Mouse (Mus musculus) ES-Bruce4 (cell line): Measurements from ENCODE around the gene Art3. TPM values are rescaled to one million over a fixed set of nuclear protein-coding genes. Genes with fewer than 3 reads are reported as not detected.

Experiments
- H3K27ac ChIP-seq: 2 replicates; pipeline ENCODE4 v1.5.1; 2012; ENCODE audit warnings: low read length, inconsistent platforms; ENCODE audit not compliant: insufficient read depth
- H3K27me3 ChIP-seq: 2 replicates; pipeline ENCODE4 v1.6.1; 2012; ENCODE audit warnings: mild to moderate bottlenecking, low read length, inconsistent platforms; ENCODE audit not compliant: control insufficient read depth, poor library complexity, insufficient read depth, severe bottlenecking
- H3K36me3 ChIP-seq: 2 replicates; pipeline ENCODE4 v1.6.1; 2012; ENCODE audit warnings: inconsistent platforms, mild to moderate bottlenecking, low read length, moderate library complexity; ENCODE audit not compliant: control insufficient read depth, poor library complexity, insufficient read depth, severe bottlenecking
- H3K4me1 ChIP-seq: one replicate; pipeline ENCODE4 v1.8.1; 2011; ENCODE audit warnings: low read length; ENCODE audit not compliant: control insufficient read depth, insufficient read depth
- H3K4me3 ChIP-seq: 2 replicates; pipeline ENCODE4 v1.5.1; 2011; ENCODE audit warnings: low read depth, mild to moderate bottlenecking, low read length
- H3K9ac ChIP-seq: 2 replicates; pipeline ENCODE4 v1.6.1; 2012; ENCODE audit warnings: low read depth, mild to moderate bottlenecking, inconsistent platforms; ENCODE audit not compliant: poor library complexity, severe bottlenecking
- H3K9me3 ChIP-seq: replicated peaks from 2 replicates; pipeline ENCODE4 v1.6.1; 2012; ENCODE audit warnings: mild to moderate bottlenecking, low read length, inconsistent platforms; ENCODE audit not compliant: control insufficient read depth, poor library complexity, insufficient read depth, severe bottlenecking
- CTCF ChIP-seq: IDR thresholded peaks from one replicate; pipeline ENCODE4 v1.8.1; 2011; ENCODE audit warnings: low read depth, low read length
- EP300 ChIP-seq: IDR thresholded peaks from 2 replicates; pipeline ENCODE4 v1.6.1; 2011; ENCODE audit warnings: low read depth, low read length; ENCODE audit not compliant: insufficient read depth
- POLR2A ChIP-seq: IDR thresholded peaks from one replicate; pipeline ENCODE4 v1.8.1; 2011; ENCODE audit warnings: low read length; ENCODE audit not compliant: insufficient read depth
- polyA plus RNA-seq: library from polyadenylated mRNA; stranded (reverse); fragments of >200 nt; gene quantifications from 2 replicates; pipeline ENCODE4 v1.2.4, GENCODE M21; 2011; ENCODE audit warnings: low read depth; ENCODE audit not compliant: missing spikeins, insufficient read depth, insufficient read length

The Art3 gene
- polyA plus RNA-seq, 1 experiment: not detected

- Histone ChIP-seq H3K9ac (no peak overlapping the region), H3K36me3 (peaks cover 8% of the 10 kb centered on the region), H3K27ac (no peak overlapping the region), H3K4me3 (no peak overlapping the region), H3K4me1 (no peaks in the 10 kb centered on the region), H3K9me3 (no peaks in the 10 kb centered on the region), H3K27me3 (no peaks in the 10 kb centered on the region)
- TF ChIP-seq CTCF (peak; percentile 81), EP300 (no peak), POLR2A (no peak)
These were observed 129.7 kb downstream of the Art3 start for GRCm38 (mm10) chr5:92461321-92461720.

Other genes with a start within 250 kb of the Art3 start
- gene G3bp2, start 248.1 kb upstream of the Art3 start, polyA plus RNA-seq: 203 and 213 TPM in 2 replicates
- 66.0 and 72.8 TPM in 2 replicates for gene Uso1, start 193.9 kb upstream of the Art3 start, polyA plus RNA-seq
- gene U90926, start 116.4 kb upstream of the Art3 start, polyA plus RNA-seq: not detected in 2 replicates
- 3.2 and 3.9 TPM in 2 replicates for gene Ppef2, start 75.5 kb upstream of the Art3 start, polyA plus RNA-seq
- 6.7 and 9.8 TPM in 2 replicates for gene Naaa, start 53.7 kb upstream of the Art3 start, polyA plus RNA-seq
- gene Sdad1, start 21.3 kb upstream of the Art3 start, polyA plus RNA-seq: 80.4 and 83.8 TPM in 2 replicates
- not detected in 2 replicates for gene Cxcl9, start 3.7 kb upstream of the Art3 start, polyA plus RNA-seq
- gene Cxcl10, start 17.1 kb downstream of the Art3 start, polyA plus RNA-seq: 9.3 and 11.7 TPM in 2 replicates
- gene Nup54, start 103.4 kb downstream of the Art3 start, polyA plus RNA-seq: 99.7 and 109 TPM in 2 replicates
- gene Scarb2, start 175.0 kb downstream of the Art3 start, polyA plus RNA-seq: 62.1 and 62.8 TPM in 2 replicates
- gene Fam47e, start 223.2 kb downstream of the Art3 start, polyA plus RNA-seq: not detected in 2 replicates